Mouse (Mus musculus): ENCODE measurements around the gene Gpr107.

DNA sequence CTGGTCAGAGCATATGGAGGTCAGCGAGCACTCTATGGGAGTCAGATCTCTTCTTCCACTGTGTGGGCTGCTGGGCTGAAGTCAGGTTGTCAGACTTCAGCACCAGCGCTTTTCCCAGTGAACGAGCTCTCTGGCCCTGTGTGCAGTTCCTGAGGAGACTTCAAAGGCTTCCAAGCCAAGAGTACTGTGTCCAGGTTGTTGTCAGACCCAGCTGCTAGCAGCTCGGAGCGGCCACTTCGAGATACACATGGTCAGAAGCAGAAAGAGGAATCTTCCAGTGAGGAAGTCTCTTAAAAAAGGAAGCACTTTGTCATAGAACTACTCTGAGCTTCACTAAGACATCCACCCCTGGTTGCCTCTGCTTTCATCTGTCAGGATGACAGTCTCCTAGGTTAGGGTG is 18.0 kb downstream of the Gpr107 start:
- TF ChIP-seq CTCF (IDR thresholded peaks at IDR 0.05; ENCODE audit: low read depth): no peak
- TF ChIP-seq EP300 (IDR thresholded peaks at IDR 0.05; ENCODE audit: low read depth): no peak

All from liver, embryonic 14.5 days (tissue).